Comparison of ENCODE assay signal across 8 mouse cellular contexts in the genomic region with DNA sequence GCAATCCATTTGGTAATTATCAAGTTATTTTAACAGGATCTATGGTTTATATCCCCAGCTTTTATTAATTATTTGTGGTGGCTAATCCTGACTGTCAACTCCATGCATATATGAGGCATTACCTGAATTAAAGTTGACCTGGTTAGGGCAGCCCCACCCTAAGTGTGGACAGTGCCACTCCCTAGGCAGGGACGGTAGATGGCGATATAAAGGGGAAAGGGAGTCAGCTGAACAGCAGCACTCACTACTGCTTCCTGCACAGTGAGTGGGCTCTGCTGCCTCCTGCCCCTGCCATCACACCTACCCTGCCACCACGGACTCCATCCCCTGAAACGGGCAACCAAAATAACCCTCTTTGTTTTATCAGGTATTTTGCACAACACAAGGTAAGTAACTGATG. TPM values are rescaled to one million over a fixed set of nuclear protein-coding genes. Genes with fewer than 3 reads are reported as not detected.
DNase-seq lines count a peak whose midpoint lies in the region; ATAC-seq and TF ChIP-seq lines count a peak whose summit lies in the region.

No protein-coding gene starts in this region.

- H3K4me1 ChIP-seq in ES-Bruce4 (ENCODE audit: control insufficient read depth, insufficient read depth, low read length): no peaks in the 10 kb centered on the region

- no peak for TF ChIP-seq EP300 in ES-Bruce4 (IDR thresholded peaks at IDR 0.05; ENCODE audit: insufficient read depth, low read depth, low read length)

- no peak overlapping the region for H3K4me3 ChIP-seq in ES-Bruce4 (ENCODE audit: low read depth, low read length)

- no peaks in the 10 kb centered on the region for H3K27me3 ChIP-seq in ES-Bruce4 (ENCODE audit: control insufficient read depth, insufficient read depth, low read length, poor library complexity, severe bottlenecking)

- no peaks in the 10 kb centered on the region for H3K36me3 ChIP-seq in ES-Bruce4 (ENCODE audit: control insufficient read depth, insufficient read depth, low read length, poor library complexity, severe bottlenecking)

- H3K27ac ChIP-seq in ES-Bruce4 (ENCODE audit: insufficient read depth, low read length): no peak overlapping the region

- no peaks in the 10 kb centered on the region for H3K9me3 ChIP-seq in ES-Bruce4 (replicated peaks; ENCODE audit: control insufficient read depth, insufficient read depth, low read length, poor library complexity, severe bottlenecking)

- no peak for TF ChIP-seq POLR2A in ES-Bruce4 (IDR thresholded peaks at IDR 0.05; ENCODE audit: insufficient read depth, low read length)

- DNase-seq in kidney, postnatal 4 days: peak; percentile 10 to 17
- DNase-seq in kidney, adult 11 months: no peak
- no peak for DNase-seq in adrenal gland, adult 8-10 months
- no peak for DNase-seq in urinary bladder, adult 2 months (ENCODE audit: low spot score)
- no peak for DNase-seq in urinary bladder, postnatal 4 days (ENCODE audit: low spot score in 2 of 2)

- peak; percentile 68 for TF ChIP-seq CTCF in ES-Bruce4 (IDR thresholded peaks at IDR 0.05; ENCODE audit: low read depth, low read length)

- peak; percentile 35 for ATAC-seq in granulocyte monocyte progenitor cell, adult 5-6 weeks (replicated peaks; ENCODE audit: poor library complexity, severe bottlenecking)
- ATAC-seq in megakaryocyte progenitor cell, adult 5-6 weeks (replicated peaks; ENCODE audit: poor library complexity): peak; percentile 80

- no peak overlapping the region for H3K9ac ChIP-seq in ES-Bruce4 (ENCODE audit: low read depth, poor library complexity, severe bottlenecking)

RNA-seq across cellular contexts. Expression of a gene that starts 7.7 kb away (rescaled TPM):
- 39.7 and 42.8 TPM in 2 replicates for polyA plus RNA-seq in ES-Bruce4 (2011; ENCODE audit: insufficient read depth, insufficient read length, low read depth, missing spikeins)
- 24.6 and 29.3 TPM in 2 replicates for total RNA-seq in granulocyte monocyte progenitor cell, adult 5-6 weeks (2014; fragmentation: Nextera tagmentation)
- 14.1 and 18.5 TPM in 2 replicates for total RNA-seq in granulocyte monocyte progenitor cell, adult 5-6 weeks (2017)
- 26.2 and 31.2 TPM in 2 replicates for total RNA-seq in megakaryocyte progenitor cell, adult 5-6 weeks (2015)
- 13.2 and 21.2 TPM in 2 replicates for total RNA-seq in megakaryocyte progenitor cell, adult 5-6 weeks (2017)
- 10 to 100 TPM; 41.1 to 44.4 (median 42.7) TPM for total RNA-seq in adrenal gland, adult 8-10 months (2022)
- 47.4 and 54.6 TPM in 2 replicates for polyA plus RNA-seq in urinary bladder, adult 2 months (2012; rRNA removed)

RNA-seq across cellular contexts. Expression of a gene that starts 20.2 kb away (rescaled TPM):
- polyA plus RNA-seq in ES-Bruce4 (2011; ENCODE audit: insufficient read depth, insufficient read length, low read depth, missing spikeins): 62.7 and 75.1 TPM in 2 replicates
- 3.7 TPM in 1 of 2 replicates, not detected in the other for total RNA-seq in granulocyte monocyte progenitor cell, adult 5-6 weeks (2014; fragmentation: Nextera tagmentation)
- 0.69 and 4.7 TPM in 2 replicates for total RNA-seq in granulocyte monocyte progenitor cell, adult 5-6 weeks (2017)
- total RNA-seq in megakaryocyte progenitor cell, adult 5-6 weeks (2015): 0.76 and 1.8 TPM in 2 replicates
- 3.6 and 10.0 TPM in 2 replicates for total RNA-seq in megakaryocyte progenitor cell, adult 5-6 weeks (2017)
- 10 to 100 TPM in 1 of 4 experiments, 1 to 10 TPM in 3; 3.6 to 10.3 (median 6.5) TPM for total RNA-seq in adrenal gland, adult 8-10 months (2022)
- polyA plus RNA-seq in urinary bladder, adult 2 months (2012; rRNA removed): 17.6 and 18.7 TPM in 2 replicates

Comparison
In these comparisons a context has a peak if more than half of its experiments do, and no peak if none do; other contexts are left out.
1. DNase-seq: peak in kidney, postnatal 4 days (2 of 2); none in kidney, adult 11 months (single experiment), adrenal gland, adult 8-10 months (single experiment), urinary bladder, adult 2 months (single experiment) and urinary bladder, postnatal 4 days (0 of 2).